In genomic region chr14:31671635-31672320, GRCm38 (mm10) we compare ENCODE assay signal across 16 mouse cellular contexts. TPM values are rescaled to one million over a fixed set of nuclear protein-coding genes. Genes with fewer than 3 reads are reported as not detected.
DNase-seq lines count a peak whose midpoint lies in the region; ATAC-seq and TF ChIP-seq lines count a peak whose summit lies in the region.
"Had no signal": no experiment of that assay in that cellular context is flagged by ENCODE, and none has a peak within 500 bp of the region (broad histone marks: within the 10 kb centered on the region; RNA-seq: fewer than 3 reads in every experiment).

No protein-coding gene starts in this region.

- peak; percentile 49 for DNase-seq in intestine, embryonic 14.5 days (ENCODE audit: low spot score)
- peak; percentile 57 for DNase-seq in R1 (ENCODE audit: low read depth, low spot score)
- no peak for DNase-seq in kidney, adult 2 months
- no peak for DNase-seq in kidney, adult 9 months
- DNase-seq: cerebellum, adult 2 months; forebrain, postnatal 0 days; kidney, adult 18-20 months; layer of hippocampus, postnatal 36 days; right cerebral cortex, adult 18-20 months; thymus, postnatal 14 days had no signal

- peaks cover 8% of the 10 kb centered on the region for H3K36me3 ChIP-seq in intestine, embryonic 14.5 days (ENCODE audit: control insufficient read depth, insufficient read depth, low read length)
- peaks cover 8% of the 10 kb centered on the region; the same call in 1 of the 2 replicates for H3K36me3 ChIP-seq in intestine, postnatal 0 days (ENCODE audit: control insufficient read depth, insufficient read depth)
- peaks cover 15% of the 10 kb centered on the region for H3K36me3 ChIP-seq in embryonic facial prominence, embryonic 13.5 days
- peaks cover 8% of the 10 kb centered on the region for H3K36me3 ChIP-seq in liver, embryonic 15.5 days (replicated peaks)
- H3K36me3 ChIP-seq in kidney, adult 2 months (ENCODE audit: control insufficient read depth, insufficient read depth, low read length): no peaks in the 10 kb centered on the region; the same call in 1 of the 2 replicates

- H3K9me3 ChIP-seq in intestine, embryonic 14.5 days (ENCODE audit: control insufficient read depth, low read length): no peaks in the 10 kb centered on the region
- H3K9me3 ChIP-seq in intestine, postnatal 0 days (ENCODE audit: control insufficient read depth): no peaks in the 10 kb centered on the region
- H3K9me3 ChIP-seq in embryonic facial prominence, embryonic 13.5 days: no peaks in the 10 kb centered on the region
- no peaks in the 10 kb centered on the region for H3K9me3 ChIP-seq in liver, embryonic 15.5 days (replicated peaks)
- H3K9me3 ChIP-seq: hindbrain, embryonic 12.5 days had no signal

- no peak overlapping the region for H3K4me3 ChIP-seq in intestine, embryonic 14.5 days (ENCODE audit: low read depth, low read length)
- H3K4me3 ChIP-seq in intestine, postnatal 0 days (ENCODE audit: low read depth, low read length): no peak overlapping the region
- H3K4me3 ChIP-seq in embryonic facial prominence, embryonic 13.5 days: no peak overlapping the region
- no peak overlapping the region for H3K4me3 ChIP-seq in liver, embryonic 15.5 days (replicated peaks)
- H3K4me3 ChIP-seq in kidney, adult 2 months (ENCODE audit: insufficient read depth, low read depth, low read length): no peak overlapping the region
- H3K4me3 ChIP-seq: hindbrain, embryonic 12.5 days had no signal

- TF ChIP-seq POLR2A in kidney, adult 2 months (IDR thresholded peaks at IDR 0.05; ENCODE audit: low read depth, low read length): no peak

- WGBS in intestine, embryonic 14.5 days: 62% methylated on average over 10 of the region's 10 CpGs
- 72% methylated on average over 10 of the region's 10 CpGs for WGBS in intestine, postnatal 0 days
- WGBS in embryonic facial prominence, embryonic 13.5 days: 55% methylated on average over 10 of the region's 10 CpGs
- WGBS in liver, embryonic 15.5 days (ENCODE audit: insufficient replicate concordance): 51% methylated on average over 10 of the region's 10 CpGs
- WGBS in kidney, adult 2 months: 76% methylated on average over 10 of the region's 10 CpGs

- no peak overlapping the region for H3K9ac ChIP-seq in intestine, embryonic 14.5 days (ENCODE audit: low read length)
- H3K9ac ChIP-seq in intestine, postnatal 0 days (ENCODE audit: low read depth, low read length): no peak overlapping the region
- no peak overlapping the region for H3K9ac ChIP-seq in embryonic facial prominence, embryonic 13.5 days
- H3K9ac ChIP-seq in liver, embryonic 15.5 days: no peak overlapping the region
- H3K9ac ChIP-seq: forebrain, postnatal 0 days; hindbrain, embryonic 12.5 days had no signal

- no peak overlapping the region for H3K27ac ChIP-seq in intestine, embryonic 14.5 days (ENCODE audit: low read depth)
- no peak overlapping the region for H3K27ac ChIP-seq in intestine, postnatal 0 days (ENCODE audit: low read depth, low read length)
- peak overlapping the region; percentile 2; the same call in 1 of the 2 replicates for H3K27ac ChIP-seq in embryonic facial prominence, embryonic 13.5 days
- peak overlapping the region; percentile 56; the same call in 1 of the 2 replicates for H3K27ac ChIP-seq in liver, embryonic 15.5 days (replicated peaks)
- no peak overlapping the region for H3K27ac ChIP-seq in kidney, adult 2 months (ENCODE audit: insufficient read depth, low read depth, low read length)
- H3K27ac ChIP-seq: hindbrain, embryonic 12.5 days; stomach, postnatal 0 days had no signal

- peaks cover 12% of the 10 kb centered on the region for H3K4me1 ChIP-seq in intestine, embryonic 14.5 days (replicated peaks; ENCODE audit: control insufficient read depth, insufficient read depth, low read length)
- no peaks in the 10 kb centered on the region for H3K4me1 ChIP-seq in intestine, postnatal 0 days (replicated peaks; ENCODE audit: control insufficient read depth, insufficient read depth, low read length)
- peaks cover 28% of the 10 kb centered on the region for H3K4me1 ChIP-seq in embryonic facial prominence, embryonic 13.5 days
- H3K4me1 ChIP-seq in liver, embryonic 15.5 days (replicated peaks): no peaks in the 10 kb centered on the region
- 0 out of 2 replicates have a peak, but pooled peaks cover 2% of the 10 kb centered on the region for H3K4me1 ChIP-seq in kidney, adult 2 months (ENCODE audit: control insufficient read depth, insufficient read depth, low read length)

- no peaks in the 10 kb centered on the region for H3K27me3 ChIP-seq in intestine, embryonic 14.5 days (replicated peaks; ENCODE audit: control insufficient read depth, insufficient read depth, low read length)
- no peaks in the 10 kb centered on the region for H3K27me3 ChIP-seq in intestine, postnatal 0 days (replicated peaks; ENCODE audit: control insufficient read depth, insufficient read depth, low read length)
- no peaks in the 10 kb centered on the region for H3K27me3 ChIP-seq in embryonic facial prominence, embryonic 13.5 days
- no peaks in the 10 kb centered on the region for H3K27me3 ChIP-seq in liver, embryonic 15.5 days
- H3K27me3 ChIP-seq in kidney, adult 2 months (replicated peaks; ENCODE audit: control insufficient read depth, insufficient read depth, low read length): no peaks in the 10 kb centered on the region
- H3K27me3 ChIP-seq: hindbrain, embryonic 12.5 days had no signal

- no peak overlapping the region for H3K4me2 ChIP-seq in intestine, embryonic 14.5 days (ENCODE audit: low read length)
- no peak overlapping the region for H3K4me2 ChIP-seq in intestine, postnatal 0 days (replicated peaks; ENCODE audit: low read depth)
- H3K4me2 ChIP-seq in embryonic facial prominence, embryonic 13.5 days: no peak overlapping the region
- no peak overlapping the region for H3K4me2 ChIP-seq in liver, embryonic 15.5 days
- H3K4me2 ChIP-seq: hindbrain, embryonic 12.5 days had no signal

- no peak for ATAC-seq in intestine, embryonic 14.5 days (replicated peaks; ENCODE audit: low FRiP score, low TSS enrichment, low read depth)
- no peak for ATAC-seq in intestine, postnatal 0 days
- no peak for ATAC-seq in embryonic facial prominence, embryonic 13.5 days (ENCODE audit: insufficient number of reproducible peaks, insufficient read depth, low FRiP score, low TSS enrichment, low read depth)
- no peak for ATAC-seq in liver, embryonic 15.5 days (ENCODE audit: insufficient read depth)
- ATAC-seq: forebrain, postnatal 0 days; lung, postnatal 0 days had no signal

- no peak for TF ChIP-seq CTCF in intestine, postnatal 0 days (IDR thresholded peaks at IDR 0.05; ENCODE audit: low read depth)
- no peak for TF ChIP-seq CTCF in kidney, adult 2 months (conservative IDR thresholded peaks at IDR 0.05; ENCODE audit: insufficient read depth, insufficient read length, low read depth, low read length)

RNA-seq across cellular contexts. Expression of gene Hacl1, which starts 30.7 kb away (rescaled TPM):
- 10.4 and 13.5 TPM in 2 replicates for polyA plus RNA-seq in intestine, embryonic 14.5 days (2014; fragmentation: Nextera tagmentation; extraction: Ambion mirVana)
- polyA plus RNA-seq in intestine, postnatal 0 days (2015; fragmentation: Nextera tagmentation; extraction: Ambion mirVana): 35.5 and 41.3 TPM in 2 replicates
- 12.3 and 14.5 TPM in 2 replicates for polyA plus RNA-seq in embryonic facial prominence, embryonic 13.5 days (2015; fragmentation: Nextera tagmentation; extraction: Ambion mirVana)
- 11.4 and 12.7 TPM in 2 replicates for polyA plus RNA-seq in liver, embryonic 15.5 days (2015; fragmentation: Nextera tagmentation; extraction: Ambion mirVana)
- polyA plus RNA-seq in kidney, adult 2 months (2012; rRNA removed): 129 and 154 TPM in 2 replicates

RNA-seq across cellular contexts. Expression of gene Btd, which starts 30.9 kb away (rescaled TPM):
- polyA plus RNA-seq in intestine, embryonic 14.5 days (2014; fragmentation: Nextera tagmentation; extraction: Ambion mirVana): 21.9 and 28.8 TPM in 2 replicates
- 45.5 and 48.5 TPM in 2 replicates for polyA plus RNA-seq in intestine, postnatal 0 days (2015; fragmentation: Nextera tagmentation; extraction: Ambion mirVana)
- polyA plus RNA-seq in embryonic facial prominence, embryonic 13.5 days (2015; fragmentation: Nextera tagmentation; extraction: Ambion mirVana): 32.2 and 33.5 TPM in 2 replicates
- polyA plus RNA-seq in liver, embryonic 15.5 days (2015; fragmentation: Nextera tagmentation; extraction: Ambion mirVana): 11.6 and 13.2 TPM in 2 replicates
- 119 and 134 TPM in 2 replicates for polyA plus RNA-seq in kidney, adult 2 months (2012; rRNA removed)

RNA-seq across cellular contexts. Expression of gene Gm49387, which starts 31.1 kb away (rescaled TPM):
- polyA plus RNA-seq in intestine, embryonic 14.5 days (2014; fragmentation: Nextera tagmentation; extraction: Ambion mirVana): 0.78 and 2.3 TPM in 2 replicates
- 0.94 TPM in 1 of 2 replicates, not detected in the other for polyA plus RNA-seq in intestine, postnatal 0 days (2015; fragmentation: Nextera tagmentation; extraction: Ambion mirVana)
- polyA plus RNA-seq in embryonic facial prominence, embryonic 13.5 days (2015; fragmentation: Nextera tagmentation; extraction: Ambion mirVana): 0.78 and 1.1 TPM in 2 replicates
- polyA plus RNA-seq in liver, embryonic 15.5 days (2015; fragmentation: Nextera tagmentation; extraction: Ambion mirVana): 2.9 and 3.6 TPM in 2 replicates
- not detected in 2 replicates for polyA plus RNA-seq in kidney, adult 2 months (2012; rRNA removed)
- polyA plus RNA-seq: cerebellum, adult 2 months had no signal

Comparison
In these comparisons a context has a peak if more than half of its experiments do, and no peak if none do; other contexts are left out.
1. DNase-seq: peak in intestine, embryonic 14.5 days (single experiment) and R1 (single experiment); none in kidney, adult 2 months (single experiment) and kidney, adult 9 months (single experiment).
2. H3K27ac ChIP-seq: peak in embryonic facial prominence, embryonic 13.5 days (single experiment) and liver, embryonic 15.5 days (single experiment); none in intestine, embryonic 14.5 days (single experiment), intestine, postnatal 0 days (single experiment) and kidney, adult 2 months (single experiment).